Mouse (Mus musculus) layer of hippocampus, adult 11-12 months (tissue): ENCODE measurements at regions not wholly inside any gene's neighbourhood (a gene's known extent, or its start where the extent isn't known, plus 50 kb on each side); places are given as distances from the start of the nearest gene placed in this dataset.
"Not testable (repeated sequence)": the region's sequence is repeated elsewhere in the genome, so short reads cannot be mapped to it uniquely, and the experiment has no call there.

ENCODE experiments used
- DNase-seq: peaks from one replicate; pipeline ENCODE4 v3.0.0; 2022; ENCODE audit warnings: low spot score

DNA sequence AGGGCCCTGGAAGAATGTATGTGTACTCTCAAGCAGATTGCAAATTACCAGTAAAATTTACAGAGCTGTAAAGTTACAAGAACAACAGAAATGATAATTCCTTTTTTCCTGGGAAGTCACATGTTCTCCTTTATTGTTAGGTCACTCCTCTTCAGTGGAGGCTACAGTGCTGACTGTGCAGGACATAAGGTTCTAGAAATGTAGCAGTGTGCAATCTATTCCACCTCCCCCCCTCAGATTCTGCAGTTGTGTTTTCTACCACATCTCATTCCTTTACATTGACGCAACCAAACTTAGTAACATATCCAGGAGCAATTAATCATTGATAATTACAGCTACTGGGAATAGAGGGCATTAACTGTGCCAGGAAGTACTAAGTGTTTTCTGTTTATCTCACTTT is 385.3 kb upstream of the Tnc start:
- no peak for DNase-seq

- no peak for DNase-seq
These were observed 391.2 kb upstream of the Tnc start for GRCm38 (mm10) chr4:64437744-64438594.

DNA sequence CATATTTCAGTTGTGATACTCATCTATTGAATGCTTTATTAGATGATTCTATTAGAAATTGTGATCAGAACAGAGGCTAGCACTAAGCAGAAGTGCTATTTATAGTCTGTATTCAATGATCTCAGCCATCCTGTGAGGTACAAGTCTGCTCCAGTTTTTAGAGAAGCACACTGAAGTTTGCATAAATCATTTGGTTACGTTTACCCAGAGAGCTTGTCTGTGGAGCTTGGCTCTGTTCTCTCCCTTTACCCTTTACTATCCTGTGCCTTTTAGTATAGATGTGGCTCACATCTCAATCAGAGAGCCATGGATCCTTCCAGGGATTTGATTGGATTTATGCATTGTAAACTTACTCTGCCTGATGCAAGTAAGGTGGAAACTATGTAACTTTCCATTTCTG is 404.6 kb upstream of the Tnc start:
- DNase-seq = no peak

GRCm38 (mm10) chr4:64451946-64452345 is 405.1 kb upstream of the Tnc start:
- no peak for DNase-seq

DNA sequence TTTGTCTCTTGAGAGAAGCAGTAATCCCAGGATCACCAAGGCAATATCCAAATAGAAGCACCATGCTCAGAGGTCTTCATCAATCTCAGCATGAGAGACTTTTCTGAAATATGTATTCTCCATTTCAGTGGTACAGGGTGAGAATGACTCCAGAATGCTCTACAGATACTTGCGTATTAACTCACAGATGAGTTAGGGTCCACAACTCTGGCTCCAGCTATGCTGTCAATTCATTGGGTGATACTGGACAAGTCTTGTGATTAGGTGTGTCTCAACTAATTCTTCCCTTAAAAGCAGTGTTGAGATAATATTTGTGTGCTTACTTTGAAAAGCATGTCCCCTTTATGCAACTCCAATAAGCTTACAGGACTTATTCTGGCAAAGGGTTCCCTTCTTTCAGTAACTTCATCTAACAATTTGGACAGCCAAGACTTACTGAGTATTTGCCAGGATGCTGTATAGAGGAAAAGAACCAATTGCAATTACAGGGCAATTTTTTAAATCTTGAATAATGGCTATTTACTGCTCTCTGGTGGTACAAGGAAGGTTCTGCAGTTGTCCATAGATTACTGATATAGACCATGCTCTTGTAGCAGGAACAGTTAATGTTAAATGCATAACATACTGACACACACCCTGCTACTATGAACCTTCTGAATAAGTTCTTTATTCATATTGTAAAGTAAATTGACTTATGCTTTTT is 445.6 kb upstream of the Tnc start:
- DNase-seq = no peak

DNA sequence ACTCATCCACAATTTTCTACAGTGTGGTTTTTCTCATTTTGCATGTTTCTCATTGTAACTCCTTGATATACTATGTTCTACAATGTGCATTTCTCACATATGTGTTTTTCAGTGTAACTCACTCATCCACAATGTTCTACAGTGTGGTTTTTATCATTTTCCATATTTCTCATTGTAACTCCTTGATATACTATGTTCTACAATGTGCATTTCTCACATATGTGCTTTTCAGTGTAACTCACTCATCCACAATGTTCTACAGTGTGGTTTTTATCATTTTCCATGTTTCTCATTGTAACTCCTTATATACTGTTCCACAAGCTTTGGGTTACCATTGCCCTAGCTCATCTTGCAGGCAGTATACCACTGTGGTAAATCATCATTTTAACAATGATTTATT is 450.9 kb upstream of the Tnc start:
- not testable (repeated sequence) for DNase-seq

DNA sequence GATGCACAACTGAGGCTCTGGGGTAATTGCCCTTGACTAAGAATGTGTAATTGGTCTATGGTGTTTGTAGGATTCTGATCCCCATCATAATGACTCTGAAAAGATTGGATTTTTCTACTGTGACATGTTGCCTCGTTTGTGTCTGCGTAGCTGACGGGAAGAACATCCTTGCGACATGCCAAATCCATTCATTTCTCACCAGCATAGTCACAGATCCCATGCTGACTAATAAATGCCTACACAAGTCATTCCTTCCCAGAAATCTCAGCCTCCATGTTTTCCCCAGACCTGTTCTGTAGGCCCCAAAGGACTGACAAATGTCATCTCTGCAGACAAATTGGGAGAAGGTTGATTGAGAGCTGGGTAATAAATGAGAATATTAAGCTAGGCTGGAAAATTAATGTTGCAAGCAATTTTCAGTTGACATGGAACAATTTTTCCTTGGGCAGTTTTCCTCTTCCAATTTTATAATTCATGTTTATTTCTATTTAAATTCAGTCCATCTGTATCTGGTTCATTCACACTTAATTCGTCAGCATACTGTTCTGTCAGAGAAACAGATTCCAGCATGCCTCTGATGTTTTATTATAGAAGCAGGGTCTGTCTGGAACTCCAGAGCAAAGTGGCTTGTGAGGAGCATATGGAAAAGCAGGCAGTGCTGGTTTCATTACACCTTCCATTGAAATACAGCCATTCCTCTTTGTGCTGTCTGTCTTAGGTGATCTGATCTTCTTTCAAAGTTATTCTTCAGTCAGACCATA is 454.0 kb upstream of the Tnc start:
- DNase-seq = no peak

- DNase-seq = no peak
These were observed 475.1 kb upstream of the Tnc start for GRCm38 (mm10) chr4:64521883-64522282.

GRCm38 (mm10) chr4:64527724-64528332 is 481.0 kb upstream of the Tnc start:
- DNase-seq = no peak

DNA sequence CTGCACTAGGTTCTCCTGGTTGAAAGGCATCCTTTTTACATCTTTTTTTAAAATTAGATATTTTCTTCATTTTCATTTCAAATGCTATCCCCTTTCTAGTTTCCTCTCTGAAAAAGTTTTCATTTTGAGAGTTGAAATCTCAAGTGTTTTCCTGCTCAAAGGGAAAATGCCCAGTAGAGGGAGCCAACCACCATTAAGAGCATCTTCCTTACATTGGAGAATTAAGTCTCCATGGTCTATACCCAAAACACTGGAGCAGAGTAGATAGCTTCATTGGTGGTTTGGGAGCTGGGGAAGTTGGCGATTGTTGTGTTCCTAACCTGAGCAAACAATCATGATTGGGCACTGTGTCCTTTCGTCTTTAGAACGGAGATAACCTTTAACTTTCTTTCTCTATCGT is 483.8 kb upstream of the Tnc start:
- peak; percentile 39 for DNase-seq

DNA sequence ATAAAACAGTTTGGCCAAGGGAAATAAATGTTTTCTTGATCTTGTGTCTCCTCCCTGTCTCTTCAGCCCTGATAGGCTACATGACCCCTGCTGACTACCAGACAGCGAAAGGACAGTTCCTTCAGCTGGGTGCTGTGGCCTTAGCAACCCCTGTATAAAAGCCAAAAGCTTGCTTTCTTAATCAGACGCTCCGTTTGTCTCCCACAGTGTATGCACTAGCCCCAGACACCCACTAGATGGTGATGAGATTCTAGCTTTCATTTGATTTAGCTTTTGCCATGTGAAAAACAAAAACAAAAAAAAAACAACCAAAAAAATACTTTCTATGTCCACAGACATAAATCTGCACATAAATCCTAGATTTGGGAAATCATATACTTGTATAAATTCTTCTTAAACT is 486.2 kb upstream of the Tnc start:
- no peak for DNase-seq

DNA sequence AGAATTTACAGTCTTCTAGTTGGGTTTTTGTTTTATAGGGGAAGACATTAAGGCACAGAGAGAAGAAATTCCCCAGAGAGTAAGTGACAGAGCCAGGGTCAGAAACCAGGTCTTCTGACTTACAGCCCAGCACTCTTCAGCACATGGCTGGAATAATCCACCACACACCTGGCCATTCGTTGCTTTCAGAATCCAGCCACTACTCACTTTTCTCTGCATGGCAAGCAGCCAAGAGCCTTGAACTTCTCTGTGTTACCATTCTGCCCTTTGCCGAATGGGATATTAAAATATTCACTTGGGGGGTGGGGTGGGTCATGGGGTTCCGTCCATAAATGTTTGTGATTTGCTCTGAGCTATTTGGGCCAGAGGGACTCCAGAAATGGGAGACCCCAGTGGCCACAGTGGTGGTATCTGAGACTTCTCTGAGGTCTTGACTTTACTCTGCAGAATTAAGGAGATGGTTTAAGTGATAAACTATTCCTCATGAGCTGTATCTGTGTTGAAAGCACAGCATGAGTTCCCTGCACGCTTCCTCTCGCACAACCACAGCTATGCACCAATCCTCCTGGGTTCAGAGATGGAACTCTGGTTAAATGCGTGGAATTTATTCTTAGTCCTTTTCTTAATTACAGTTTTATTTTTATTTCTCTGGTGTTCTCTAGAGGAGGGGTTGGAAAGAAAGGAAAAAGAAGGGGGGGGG is 488.9 kb upstream of the Tnc start:
- DNase-seq = no peak

GRCm38 (mm10) chr4:64538009-64538408 is 491.2 kb upstream of the Tnc start:
- DNase-seq = no peak

GRCm38 (mm10) chr4:64544576-64545185 is 497.9 kb upstream of the Tnc start:
- no peak for DNase-seq

DNA sequence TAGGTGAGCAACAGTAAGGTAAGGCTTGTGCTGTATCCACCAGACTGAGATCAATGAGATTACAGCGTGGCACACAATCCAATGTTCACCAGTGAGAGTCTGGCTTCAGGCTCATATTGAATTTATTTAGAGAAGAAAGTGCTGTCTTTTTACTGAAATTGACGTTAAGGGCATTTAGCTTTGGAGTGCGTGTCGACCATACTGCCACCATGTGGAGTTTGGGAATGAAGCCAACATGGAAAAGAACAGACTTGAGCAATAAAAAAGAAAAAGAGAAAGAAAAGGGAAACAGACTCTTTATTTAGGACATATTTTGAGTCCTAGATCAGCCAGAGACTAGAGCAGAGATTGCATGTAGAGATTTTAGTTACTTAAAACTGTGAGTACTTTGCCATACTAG is 499.6 kb upstream of the Tnc start:
- no peak for DNase-seq

- DNase-seq = no peak
These were observed 515.7 kb upstream of the Tnc start for GRCm38 (mm10) chr4:64562511-64562910.

DNA sequence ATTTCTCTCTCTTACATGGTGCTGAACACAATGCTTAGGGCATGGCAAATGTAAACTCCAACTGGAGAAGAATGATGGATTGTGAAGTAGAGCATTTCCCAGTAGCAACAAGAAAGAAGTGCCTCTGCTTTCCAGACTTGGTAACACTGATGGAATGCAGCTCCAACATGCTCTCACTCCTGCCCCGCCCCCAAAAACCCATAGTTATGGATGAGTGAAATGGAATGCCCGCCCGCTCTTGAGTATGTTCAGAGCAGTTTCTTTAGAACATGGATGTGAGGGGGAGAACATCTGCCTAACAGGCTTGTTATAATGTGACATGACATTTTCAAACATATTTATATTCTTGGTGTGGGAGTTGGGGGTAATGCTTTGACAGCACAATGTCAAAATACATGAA is 517.2 kb upstream of the Tnc start:
- no peak for DNase-seq

GRCm38 (mm10) chr4:64570666-64571065 is 523.9 kb upstream of the Tnc start:
- no peak for DNase-seq

DNA sequence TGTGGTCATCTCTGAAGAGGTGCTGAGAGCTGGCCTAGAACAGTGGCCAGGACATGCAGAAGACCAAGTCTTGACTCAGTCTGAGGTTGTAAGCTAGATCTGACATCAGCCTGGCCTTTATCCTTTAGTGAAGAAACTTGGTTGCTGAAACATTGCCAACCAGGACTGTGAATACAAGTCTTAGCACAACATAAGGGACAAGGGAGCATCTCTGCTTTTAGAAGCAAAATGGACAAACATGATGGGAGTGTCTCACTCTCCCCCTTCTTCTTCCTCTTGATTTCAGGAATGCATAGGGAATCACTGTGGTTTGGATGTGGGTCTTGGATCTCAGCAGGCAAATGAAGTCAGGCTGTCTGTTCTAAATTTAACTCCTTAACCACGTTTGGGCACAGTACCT is 529.1 kb upstream of the Tnc start:
- DNase-seq = no peak

GRCm38 (mm10) chr4:64595014-64595599 is 528.9 kb upstream of the Pappa start:
- DNase-seq = no peak

DNA sequence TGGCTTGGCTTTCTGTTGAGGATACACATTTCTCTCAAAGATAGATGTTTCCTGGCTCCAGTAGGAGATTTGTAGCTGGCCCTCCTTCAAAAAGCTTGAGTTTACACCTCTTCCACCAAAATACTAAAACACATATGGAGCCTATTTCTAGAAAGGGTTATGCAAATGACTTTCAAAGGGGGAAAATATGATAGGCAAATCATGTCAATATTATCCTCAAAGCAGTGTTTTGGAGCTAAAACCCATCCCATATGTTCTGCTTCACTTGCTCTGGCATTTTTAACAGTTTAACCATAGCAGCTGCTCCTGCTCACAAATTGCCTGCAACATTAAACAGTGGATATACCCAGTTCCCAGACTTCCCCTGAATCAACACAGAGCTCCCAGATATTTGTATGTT is 525.5 kb upstream of the Pappa start:
- peak; percentile 7 for DNase-seq
